Mouse (Mus musculus): ENCODE results near the gene Slc36a2. TPM values are rescaled to one million over a fixed set of nuclear protein-coding genes. Genes with fewer than 3 reads are reported as not detected.

Gene Slc36a2
- 6.3 and 6.9 TPM in 2 replicates for polyA plus RNA-seq (2016; fragmentation: Nextera tagmentation; extraction: Ambion mirVana)

DNA sequence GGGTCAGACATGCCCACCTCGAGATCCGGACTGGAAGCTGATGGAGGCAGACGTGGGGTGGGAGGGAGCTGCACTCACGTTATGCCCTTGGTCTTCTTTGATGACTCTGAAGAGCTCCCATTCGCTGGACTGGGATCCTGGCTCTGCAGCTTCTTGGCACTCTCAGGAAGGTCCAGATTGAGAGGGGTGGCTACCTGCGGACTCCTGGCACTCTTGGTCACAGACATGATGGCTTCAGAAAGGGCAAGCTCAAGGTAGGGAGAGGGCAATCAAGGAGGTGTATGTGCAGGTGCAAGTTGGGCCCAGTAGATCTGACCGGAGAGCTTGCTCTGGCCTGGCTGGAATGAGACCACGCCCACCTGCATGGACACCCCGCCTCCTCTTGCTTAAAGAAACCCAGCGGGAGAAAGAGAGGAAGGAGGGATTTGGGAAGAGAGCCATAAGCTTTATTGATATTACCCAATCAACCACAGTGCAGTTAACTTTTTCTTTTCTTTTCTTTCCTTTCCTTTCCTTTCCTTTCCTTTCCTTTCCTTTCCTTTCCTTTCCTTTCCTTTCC lies at the start of gene Slc36a2:
Slc36a2 (minus strand) TSS at position 345 of the 559 bp plus-strand sequence.
- no peaks in the 10 kb centered on the region for H3K4me1 ChIP-seq
- H3K27ac ChIP-seq = peak within 1 kb of the TSS; percentile 8; the same call in 1 of the 2 replicates
- no peak within 1 kb of the TSS for H3K9ac ChIP-seq
- peak within 1 kb of the TSS; percentile 35 for H3K4me2 ChIP-seq
- no peak for ATAC-seq
- H3K27me3 ChIP-seq (replicated peaks) = no peaks in the 10 kb centered on the region
- no peaks in the 10 kb centered on the region for H3K9me3 ChIP-seq (replicated peaks)
- H3K36me3 ChIP-seq = no peaks in the 10 kb centered on the region
- peak within 1 kb of the TSS; percentile 20 for H3K4me3 ChIP-seq
- WGBS (ENCODE audit: insufficient replicate concordance) = 30% methylated on average over 10 of the region's 10 CpGs

DNA sequence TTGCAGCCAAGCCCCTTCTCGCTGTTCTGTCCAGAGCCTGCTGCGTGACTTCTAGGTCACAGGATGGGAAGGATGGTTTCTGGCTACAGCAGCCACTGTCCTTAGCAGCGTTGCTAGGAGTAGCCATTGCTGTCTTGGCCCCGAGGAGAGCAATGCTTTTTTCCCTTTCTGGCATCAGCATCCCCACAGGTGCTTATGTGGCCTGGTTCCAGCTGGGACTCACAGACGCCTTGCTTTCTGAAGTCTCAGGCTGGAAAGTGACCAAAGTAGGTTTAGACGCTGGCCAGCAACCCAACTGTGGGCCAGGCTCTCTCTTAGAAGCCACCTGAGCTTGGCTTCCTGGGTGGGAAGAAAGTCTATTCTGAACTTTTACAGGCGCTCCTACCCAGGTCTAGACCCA lies 49.4 kb upstream of the Slc36a2 start:
- Histone ChIP-seq H3K4me1 (no peaks in the 10 kb centered on the region), H3K9me3 (replicated peaks) (no peaks in the 10 kb centered on the region), H3K27me3 (replicated peaks) (no peaks in the 10 kb centered on the region), H3K4me2 (no peak overlapping the region), H3K27ac (no peak overlapping the region), H3K4me3 (no peak overlapping the region), H3K36me3 (peaks cover 37% of the 10 kb centered on the region), H3K9ac (no peak overlapping the region)
- 78% methylated on average over 7 of the region's 7 CpGs for WGBS (ENCODE audit: insufficient replicate concordance)
- no peak for ATAC-seq

DNA sequence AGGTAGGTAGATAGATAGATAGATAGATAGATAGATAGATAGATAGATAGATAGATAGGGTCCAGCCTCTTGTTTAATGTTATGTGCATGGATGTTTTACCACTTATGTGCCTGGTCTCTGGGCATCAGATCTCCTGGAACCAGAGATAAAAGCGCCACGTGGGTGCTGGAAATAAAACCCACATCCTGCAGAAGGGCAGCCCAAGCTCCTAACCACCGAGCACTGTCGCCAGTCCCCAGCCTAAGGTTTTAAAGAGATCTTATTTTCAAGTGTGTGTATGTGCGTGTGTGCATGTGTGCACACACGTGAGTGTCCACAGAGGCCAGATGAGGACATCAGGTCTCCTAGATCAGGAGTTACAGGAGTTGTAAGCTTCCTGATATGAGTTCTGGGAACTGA lies 46.2 kb upstream of the Slc36a2 start:
- H3K4me2 ChIP-seq = no peak overlapping the region
- no peaks in the 10 kb centered on the region for H3K27me3 ChIP-seq (replicated peaks)
- WGBS (ENCODE audit: insufficient replicate concordance) = 52% methylated on average over 6 of the region's 6 CpGs
- no peak overlapping the region for H3K27ac ChIP-seq
- H3K9me3 ChIP-seq (replicated peaks) = no peaks in the 10 kb centered on the region
- H3K9ac ChIP-seq = no peak overlapping the region
- H3K36me3 ChIP-seq = peaks cover 58% of the 10 kb centered on the region
- no peak for ATAC-seq
- 0 out of 2 replicates have a peak, but pooled peaks cover 3% of the 10 kb centered on the region for H3K4me1 ChIP-seq
- H3K4me3 ChIP-seq = no peak overlapping the region

DNA sequence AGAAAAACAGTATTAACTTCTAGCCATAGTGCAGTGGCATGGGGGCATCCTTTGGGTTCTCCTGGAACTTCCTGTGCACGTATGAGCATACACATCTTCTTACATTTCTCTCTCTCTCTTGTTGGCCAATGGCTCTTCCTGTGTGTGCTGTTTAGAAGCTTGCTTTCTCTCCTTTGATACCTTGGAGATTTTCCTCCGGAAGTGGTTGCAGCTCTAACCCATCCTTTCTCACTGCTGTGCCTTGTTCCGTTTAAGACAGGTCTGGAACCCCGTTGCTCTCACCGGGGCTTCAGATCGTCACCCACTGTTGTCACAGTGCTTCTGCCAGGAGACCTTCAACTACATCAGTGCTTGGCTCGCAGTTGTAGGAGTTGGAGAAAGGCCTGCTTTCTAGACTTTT lies 36.4 kb upstream of the Slc36a2 start:
- no peak overlapping the region for H3K4me2 ChIP-seq
- no peak for ATAC-seq
- H3K4me1 ChIP-seq = peaks cover 14% of the 10 kb centered on the region
- no peaks in the 10 kb centered on the region for H3K27me3 ChIP-seq (replicated peaks)
- WGBS (ENCODE audit: insufficient replicate concordance) = 75% methylated on average over 7 of the region's 7 CpGs
- no peak overlapping the region for H3K27ac ChIP-seq
- H3K9me3 ChIP-seq (replicated peaks) = no peaks in the 10 kb centered on the region
- H3K36me3 ChIP-seq = peaks cover 71% of the 10 kb centered on the region
- H3K4me3 ChIP-seq = no peak overlapping the region
- no peak overlapping the region for H3K9ac ChIP-seq

DNA sequence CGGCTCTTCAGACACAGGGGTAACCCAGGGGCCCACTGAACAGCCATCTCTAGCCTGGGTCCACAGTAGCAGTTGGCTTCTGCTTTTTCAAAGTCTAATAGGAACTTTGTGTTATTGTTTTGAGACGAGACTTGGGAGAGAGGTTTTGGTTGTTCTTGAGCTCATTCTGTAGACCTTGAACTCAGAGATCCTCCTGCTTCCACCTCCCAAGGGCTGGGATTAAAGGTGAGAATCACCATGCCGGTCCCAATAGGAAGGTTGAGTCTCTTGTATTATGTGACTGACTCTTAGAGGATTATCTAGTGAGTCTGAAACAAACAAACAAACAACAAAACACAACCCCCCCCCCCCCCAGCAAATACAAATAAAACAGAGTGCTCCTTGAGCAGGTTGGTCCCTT lies 33.6 kb upstream of the Slc36a2 start:
- peaks cover 38% of the 10 kb centered on the region for H3K4me1 ChIP-seq
- H3K36me3 ChIP-seq = peaks cover 58% of the 10 kb centered on the region
- no peak overlapping the region for H3K4me2 ChIP-seq
- no peak overlapping the region for H3K4me3 ChIP-seq
- no peak for ATAC-seq
- H3K9ac ChIP-seq = no peak overlapping the region
- WGBS (ENCODE audit: insufficient replicate concordance) = 68% methylated on average over 3 of the region's 3 CpGs
- H3K9me3 ChIP-seq (replicated peaks) = no peaks in the 10 kb centered on the region
- H3K27ac ChIP-seq = no peak overlapping the region
- no peaks in the 10 kb centered on the region for H3K27me3 ChIP-seq (replicated peaks)

DNA sequence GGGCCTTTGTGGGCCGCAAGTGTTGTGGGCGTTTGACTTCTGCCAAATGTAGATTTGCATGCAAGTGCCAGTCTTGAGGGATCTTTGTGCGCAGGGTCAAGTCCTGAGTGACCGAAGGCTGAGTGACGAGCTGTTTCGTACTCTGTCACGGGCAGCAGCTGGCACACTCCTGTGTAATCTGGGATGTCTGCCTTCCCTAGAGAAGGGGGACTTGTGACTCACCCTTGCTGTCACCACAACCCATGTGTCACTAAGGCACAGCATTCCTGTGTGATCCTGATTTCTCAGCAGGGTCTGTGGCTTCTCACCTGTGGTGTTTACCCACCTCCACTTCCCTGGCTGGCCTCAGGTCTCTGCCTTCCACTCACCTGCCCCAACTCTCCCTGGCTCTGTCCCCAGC lies 33.0 kb upstream of the Slc36a2 start:
- Histone ChIP-seq H3K4me3 (no peak overlapping the region), H3K9me3 (replicated peaks) (no peaks in the 10 kb centered on the region), H3K27ac (peak overlapping the region; percentile 53; the same call in 1 of the 2 replicates), H3K9ac (no peak overlapping the region), H3K4me2 (no peak overlapping the region), H3K27me3 (replicated peaks) (no peaks in the 10 kb centered on the region), H3K36me3 (peaks cover 52% of the 10 kb centered on the region), H3K4me1 (peaks cover 40% of the 10 kb centered on the region)
- 88% methylated on average over 7 of the region's 7 CpGs for WGBS (ENCODE audit: insufficient replicate concordance)
- no peak for ATAC-seq

DNA sequence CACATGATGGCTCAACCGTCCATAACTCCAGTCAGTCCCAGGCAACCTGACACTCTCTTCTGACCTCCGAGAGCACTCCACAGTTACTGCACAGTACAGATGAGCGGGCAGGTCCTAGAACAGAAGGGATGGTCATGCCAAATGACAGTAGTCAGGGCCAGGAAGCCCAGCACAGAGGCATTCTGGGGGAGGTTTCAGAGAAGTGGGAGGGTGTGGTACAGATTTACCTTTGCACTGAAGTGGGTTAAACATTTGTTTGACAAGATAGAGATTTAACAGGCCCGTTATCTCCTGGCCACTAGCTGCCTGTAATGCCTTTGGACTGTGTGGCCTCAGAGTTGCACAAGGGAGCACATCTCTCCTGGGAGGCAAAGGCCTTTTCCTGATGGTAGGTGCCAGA lies 32.5 kb upstream of the Slc36a2 start:
- Histone ChIP-seq H3K4me1 (peaks cover 43% of the 10 kb centered on the region), H3K9me3 (replicated peaks) (no peaks in the 10 kb centered on the region), H3K27ac (peak overlapping the region; percentile 37; the same call in 1 of the 2 replicates), H3K9ac (no peak overlapping the region), H3K36me3 (peaks cover 55% of the 10 kb centered on the region), H3K27me3 (replicated peaks) (no peaks in the 10 kb centered on the region), H3K4me2 (no peak overlapping the region), H3K4me3 (no peak overlapping the region)
- WGBS (ENCODE audit: insufficient replicate concordance) = 68% methylated on average over 4 of the region's 4 CpGs
- ATAC-seq = peak; percentile 62

DNA sequence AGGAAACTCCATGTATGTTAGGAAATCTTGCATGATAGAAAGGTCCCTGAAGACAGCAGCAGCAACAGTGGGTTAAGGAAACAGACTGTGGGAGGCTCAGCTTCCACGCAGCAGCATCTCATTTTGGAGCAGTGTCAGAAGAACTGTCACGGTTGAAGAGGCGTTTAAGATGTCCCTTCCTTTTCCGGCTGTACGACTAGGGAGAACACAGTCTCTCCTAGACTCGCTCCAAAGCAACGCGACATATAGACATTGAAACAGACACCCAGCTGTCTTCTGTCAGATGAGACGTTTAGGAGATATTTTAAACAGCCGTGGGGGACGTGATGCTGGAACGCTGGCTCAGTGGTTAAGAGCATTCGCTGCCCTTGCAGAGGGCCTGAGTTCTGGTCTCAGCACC lies 32.0 kb upstream of the Slc36a2 start:
- H3K4me2 ChIP-seq = no peak overlapping the region
- H3K27me3 ChIP-seq (replicated peaks) = no peaks in the 10 kb centered on the region
- H3K27ac ChIP-seq = peak overlapping the region; percentile 37; the same call in 1 of the 2 replicates
- H3K9me3 ChIP-seq (replicated peaks) = no peaks in the 10 kb centered on the region
- no peak for ATAC-seq
- H3K9ac ChIP-seq = no peak overlapping the region
- 82% methylated on average over 13 of the region's 13 CpGs for WGBS (ENCODE audit: insufficient replicate concordance)
- no peak overlapping the region for H3K4me3 ChIP-seq
- H3K4me1 ChIP-seq = peaks cover 48% of the 10 kb centered on the region
- peaks cover 53% of the 10 kb centered on the region for H3K36me3 ChIP-seq

DNA sequence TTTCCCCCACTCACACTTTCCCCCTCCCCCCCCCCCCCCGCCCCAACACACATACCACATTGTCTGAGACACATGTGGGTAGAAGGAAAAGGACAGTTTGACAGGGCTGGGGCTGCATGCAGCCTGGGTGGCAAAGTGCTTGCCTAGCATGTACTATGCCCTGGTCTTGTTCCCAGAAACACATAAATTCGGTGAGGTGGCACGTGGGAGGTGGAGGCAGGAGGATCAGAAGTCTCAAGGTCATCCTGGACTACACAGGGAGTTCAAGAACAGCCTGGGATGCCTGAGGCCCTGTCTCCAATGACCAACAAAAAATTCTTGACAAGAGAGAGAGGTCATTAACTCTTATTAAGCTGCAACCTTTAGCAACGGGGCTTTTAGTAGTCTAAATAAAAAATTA lies 31.2 kb upstream of the Slc36a2 start:
- Histone ChIP-seq H3K9me3 (replicated peaks) (no peaks in the 10 kb centered on the region), H3K4me3 (no peak overlapping the region), H3K27me3 (replicated peaks) (no peaks in the 10 kb centered on the region), H3K36me3 (peaks cover 46% of the 10 kb centered on the region), H3K9ac (no peak overlapping the region), H3K27ac (no peak overlapping the region), H3K4me1 (peaks cover 56% of the 10 kb centered on the region), H3K4me2 (no peak overlapping the region)
- no peak for ATAC-seq
- 78% methylated on average over 3 of the region's 4 CpGs for WGBS (ENCODE audit: insufficient replicate concordance)

DNA sequence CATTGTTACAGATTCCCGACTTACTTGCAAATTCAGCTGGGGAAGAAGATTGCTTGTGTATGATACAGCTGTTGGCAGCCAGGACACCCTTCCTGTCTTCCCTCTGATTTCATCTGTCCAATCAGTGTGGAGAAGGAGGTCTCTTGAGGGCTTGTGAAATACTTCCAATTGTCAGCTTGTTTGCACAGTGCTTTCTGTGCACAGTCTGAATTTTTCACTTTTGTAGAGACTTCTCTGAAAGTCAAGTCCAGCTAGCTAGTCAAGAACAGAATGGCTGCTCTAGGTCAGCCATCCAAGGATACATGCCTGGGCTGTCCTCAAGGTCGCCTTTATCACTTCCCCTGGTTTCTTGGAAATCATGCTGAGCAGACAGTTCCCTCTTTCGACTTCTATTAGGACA lies 30.1 kb upstream of the Slc36a2 start:
- peaks cover 36% of the 10 kb centered on the region for H3K36me3 ChIP-seq
- no peaks in the 10 kb centered on the region for H3K27me3 ChIP-seq (replicated peaks)
- H3K27ac ChIP-seq = no peak overlapping the region
- H3K4me2 ChIP-seq = no peak overlapping the region
- 48% methylated on average over 3 of the region's 3 CpGs for WGBS (ENCODE audit: insufficient replicate concordance)
- no peak overlapping the region for H3K4me3 ChIP-seq
- no peak for ATAC-seq
- no peaks in the 10 kb centered on the region for H3K9me3 ChIP-seq (replicated peaks)
- H3K9ac ChIP-seq = no peak overlapping the region
- H3K4me1 ChIP-seq = peaks cover 65% of the 10 kb centered on the region

DNA sequence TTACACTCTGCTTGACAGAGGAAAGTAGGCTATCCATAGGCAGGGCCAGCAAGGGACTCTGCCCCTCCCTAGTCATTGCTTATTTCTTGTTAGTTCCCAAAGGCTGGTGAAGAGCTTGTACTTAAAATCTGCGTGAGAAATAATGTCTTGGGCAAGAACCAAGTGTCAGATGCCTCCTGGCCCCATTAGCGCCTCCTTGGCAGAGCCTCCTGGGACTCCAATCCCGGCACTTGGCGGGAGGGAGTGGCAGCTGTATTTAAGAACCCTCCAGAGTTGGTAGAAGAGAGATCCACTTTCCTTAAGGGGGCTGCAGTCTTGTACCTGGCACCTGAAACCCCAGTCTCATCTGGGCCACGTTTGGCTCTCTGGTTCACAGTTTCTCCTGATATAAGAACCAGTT lies 29.3 kb upstream of the Slc36a2 start:
- Histone ChIP-seq H3K36me3 (peaks cover 29% of the 10 kb centered on the region), H3K9ac (no peak overlapping the region), H3K9me3 (replicated peaks) (no peaks in the 10 kb centered on the region), H3K4me1 (peaks cover 71% of the 10 kb centered on the region), H3K27ac (no peak overlapping the region), H3K4me2 (no peak overlapping the region), H3K4me3 (no peak overlapping the region), H3K27me3 (replicated peaks) (no peaks in the 10 kb centered on the region)
- WGBS (ENCODE audit: insufficient replicate concordance) = 85% methylated on average over 5 of the region's 5 CpGs
- no peak for ATAC-seq

DNA sequence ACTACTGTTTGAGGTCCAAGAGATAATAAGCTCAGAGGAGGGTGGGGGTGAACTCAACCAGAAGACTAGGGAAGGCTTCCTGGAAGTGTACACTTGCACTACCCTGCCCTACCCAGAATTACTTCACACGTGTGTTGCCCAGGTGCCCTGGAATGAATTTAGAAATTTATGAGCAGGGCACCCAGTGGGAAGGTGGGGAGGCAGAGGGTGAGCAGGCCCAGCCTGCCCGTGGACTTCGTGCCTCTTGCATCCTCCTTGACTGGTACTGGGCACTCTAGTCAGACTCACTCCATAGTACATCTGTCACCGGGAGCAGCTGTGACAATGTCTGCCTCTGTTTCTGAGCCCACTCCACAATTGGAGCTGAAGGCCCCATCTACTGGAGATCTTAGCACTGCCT lies 28.6 kb upstream of the Slc36a2 start:
- Histone ChIP-seq H3K27me3 (replicated peaks) (no peaks in the 10 kb centered on the region), H3K4me1 (peaks cover 72% of the 10 kb centered on the region), H3K27ac (no peak overlapping the region), H3K4me3 (no peak overlapping the region), H3K9ac (no peak overlapping the region), H3K36me3 (peaks cover 25% of the 10 kb centered on the region), H3K9me3 (replicated peaks) (no peaks in the 10 kb centered on the region), H3K4me2 (no peak overlapping the region)
- no peak for ATAC-seq
- WGBS (ENCODE audit: insufficient replicate concordance) = 82% methylated on average over 4 of the region's 4 CpGs

All from liver, embryonic 12.5 days (tissue).